Mouse (Mus musculus) spleen, postnatal 36 days (tissue): ENCODE measurements at regions not wholly inside any gene's neighbourhood (a gene's known extent, or its start where the extent isn't known, plus 50 kb on each side); places are given as distances from the start of the nearest gene placed in this dataset.
"Not testable (repeated sequence)": the region's sequence is repeated elsewhere in the genome, so short reads cannot be mapped to it uniquely, and the experiment has no call there.

Source experiments
- DNase-seq, 2 experiments: peaks; one replicate each; pipeline ENCODE4 v3.0.0; 2022; ENCODE audit warnings: low spot score in 2 of 2, mixed read lengths in 1 of 2

GRCm38 (mm10) chr14:9492228-9492627 is 826.2 kb upstream of the 4930452B06Rik start:
- DNase-seq, result no peak

GRCm38 (mm10) chr14:9488585-9488984 is 822.5 kb upstream of the 4930452B06Rik start:
- DNase-seq, result no peak

GRCm38 (mm10) chr14:9478981-9479380 is 812.9 kb upstream of the 4930452B06Rik start:
- DNase-seq, result no peak

GRCm38 (mm10) chr14:9475169-9475568 is 809.1 kb upstream of the 4930452B06Rik start:
- DNase-seq, result no peak

GRCm38 (mm10) chr14:9469686-9470085 is 803.6 kb upstream of the 4930452B06Rik start:
- DNase-seq, result no peak

GRCm38 (mm10) chr14:9468654-9469053 is 802.6 kb upstream of the 4930452B06Rik start:
- DNase-seq, result no peak

GRCm38 (mm10) chr14:9467690-9468458 is 801.8 kb upstream of the 4930452B06Rik start:
- DNase-seq, result no peak

- DNase-seq, result no peak
These were observed 794.0 kb upstream of the 4930452B06Rik start for GRCm38 (mm10) chr14:9460006-9460405.

- DNase-seq, result no peak
These were observed 792.8 kb upstream of the 4930452B06Rik start for GRCm38 (mm10) chr14:9458856-9459255.

GRCm38 (mm10) chr14:9457801-9458495 is 791.9 kb upstream of the 4930452B06Rik start:
- no peak for DNase-seq

GRCm38 (mm10) chr14:9455986-9456385 is 789.9 kb upstream of the 4930452B06Rik start:
- DNase-seq, result no peak

- no peak for DNase-seq
These were observed 783.9 kb upstream of the 4930452B06Rik start for GRCm38 (mm10) chr14:9449942-9450341.

GRCm38 (mm10) chr14:9437896-9438295 is 771.9 kb upstream of the 4930452B06Rik start:
- DNase-seq, result no peak

- no peak for DNase-seq
These were observed 769.1 kb upstream of the 4930452B06Rik start for GRCm38 (mm10) chr14:9435136-9435535.

GRCm38 (mm10) chr14:9433081-9433590 is 767.1 kb upstream of the 4930452B06Rik start:
- DNase-seq, result no peak

- DNase-seq, result no peak
These were observed 765.8 kb upstream of the 4930452B06Rik start for GRCm38 (mm10) chr14:9431798-9432197.

- DNase-seq, result peak in 1 of 2 experiments; percentile 17
These were observed 745.9 kb upstream of the 4930452B06Rik start for GRCm38 (mm10) chr14:9411822-9412403.

- no peak for DNase-seq
These were observed 737.6 kb upstream of the 4930452B06Rik start for GRCm38 (mm10) chr14:9403688-9404087.

- no peak for DNase-seq
These were observed 734.8 kb upstream of the 4930452B06Rik start for GRCm38 (mm10) chr14:9400861-9401260.

GRCm38 (mm10) chr14:9393271-9393771 is 727.3 kb upstream of the 4930452B06Rik start:
- DNase-seq, result peak; percentile 32 to 39

GRCm38 (mm10) chr14:9389878-9390536 is 724.0 kb upstream of the 4930452B06Rik start:
- DNase-seq, result not testable (repeated sequence)

GRCm38 (mm10) chr14:9389180-9389579 is 723.1 kb upstream of the 4930452B06Rik start:
- peak in 1 of 2 experiments; percentile 6 for DNase-seq
